Mouse (Mus musculus): Measurements from ENCODE around the gene Ctsa.
"Not testable (repeated sequence)": the region's sequence is repeated elsewhere in the genome, so short reads cannot be mapped to it uniquely, and the experiment has no call there.

The Ctsa gene

DNA sequence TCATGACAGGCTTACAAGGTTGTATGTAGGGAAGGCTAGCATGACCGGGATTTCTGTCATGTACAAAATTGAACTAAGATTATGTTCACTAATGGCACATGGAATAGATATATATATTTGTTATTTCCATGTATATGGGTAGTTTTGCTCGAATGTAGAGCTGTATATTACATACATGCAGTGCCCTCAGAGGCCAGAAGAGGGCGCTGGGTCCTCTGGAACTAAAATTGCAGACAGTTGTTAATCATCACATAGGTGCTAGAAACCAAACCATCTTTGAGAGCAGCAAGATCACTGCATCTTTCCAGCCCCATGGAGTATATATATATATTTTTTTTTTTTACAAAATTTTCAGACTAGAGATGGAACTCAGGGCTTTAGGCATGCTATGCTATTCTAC lies 13.1 kb downstream of the Ctsa start:
- DNase-seq (ENCODE audit: inconsistent age in 2 of 2, low spot score in 1 of 2) = no peak

- DNase-seq (ENCODE audit: inconsistent age in 2 of 2, low spot score in 1 of 2) = no peak
Measured at GRCm38 (mm10) chr2:164850061-164850460, 17.4 kb downstream of the Ctsa start.

DNA sequence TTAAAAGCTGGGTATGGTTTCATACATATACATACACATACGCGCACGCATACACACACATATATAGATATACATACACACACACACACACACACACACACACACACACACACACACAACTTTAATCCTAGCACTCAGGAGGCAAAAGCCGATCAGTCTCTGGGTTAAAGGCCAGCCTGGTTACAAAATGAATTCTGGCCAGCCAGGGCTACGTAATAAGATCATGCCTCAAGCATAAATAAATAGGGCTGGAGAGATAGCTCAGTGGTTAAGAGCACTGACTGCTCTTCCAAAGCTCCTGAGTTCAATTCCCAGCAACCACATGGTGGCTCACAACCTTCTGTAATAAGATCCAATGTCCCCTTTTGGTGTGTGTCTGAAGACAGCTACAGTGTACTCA lies 22.9 kb downstream of the Ctsa start:
- DNase-seq (ENCODE audit: inconsistent age in 2 of 2, low spot score in 1 of 2) = not testable (repeated sequence)

DNA sequence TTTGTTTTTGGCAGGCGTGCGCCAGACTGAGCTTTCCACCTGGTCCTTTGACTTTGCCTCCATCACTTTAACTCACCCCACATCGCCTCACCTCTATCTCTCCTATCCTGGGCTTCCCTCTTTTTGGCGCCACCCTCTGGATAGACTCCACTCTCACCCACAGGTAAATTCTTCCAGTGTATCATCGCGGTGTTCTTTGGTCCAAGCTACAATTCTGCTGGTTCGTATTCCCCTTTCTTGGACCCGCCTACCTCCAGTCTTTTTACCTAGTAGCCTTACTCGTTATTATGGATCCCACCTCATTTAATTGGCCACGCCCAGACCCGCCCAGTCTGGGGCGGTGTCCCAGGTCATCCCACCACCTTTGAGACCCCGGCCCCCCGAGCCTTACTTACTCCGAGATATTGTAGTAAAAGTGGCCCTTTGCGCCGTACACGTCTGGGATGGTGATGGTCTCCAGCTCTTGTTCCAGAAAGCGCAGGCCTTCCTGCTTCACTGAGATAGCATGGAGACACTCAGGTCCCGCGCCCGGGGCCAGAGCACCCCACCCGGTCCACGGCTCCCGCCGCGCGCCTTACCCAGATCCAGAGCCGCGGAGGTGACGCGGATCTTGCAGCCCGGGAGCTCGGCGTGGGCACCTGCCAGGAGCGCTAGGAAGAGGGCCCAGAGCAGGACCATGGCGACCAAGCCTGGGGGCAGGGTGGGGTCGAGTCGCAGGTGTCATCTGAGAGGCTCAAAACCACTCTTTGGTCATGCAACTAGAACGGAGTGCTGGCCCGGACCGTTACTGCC lies 23.8 kb downstream of the Ctsa start:
- no peak for DNase-seq (ENCODE audit: inconsistent age in 2 of 2, low spot score in 1 of 2)

DNA sequence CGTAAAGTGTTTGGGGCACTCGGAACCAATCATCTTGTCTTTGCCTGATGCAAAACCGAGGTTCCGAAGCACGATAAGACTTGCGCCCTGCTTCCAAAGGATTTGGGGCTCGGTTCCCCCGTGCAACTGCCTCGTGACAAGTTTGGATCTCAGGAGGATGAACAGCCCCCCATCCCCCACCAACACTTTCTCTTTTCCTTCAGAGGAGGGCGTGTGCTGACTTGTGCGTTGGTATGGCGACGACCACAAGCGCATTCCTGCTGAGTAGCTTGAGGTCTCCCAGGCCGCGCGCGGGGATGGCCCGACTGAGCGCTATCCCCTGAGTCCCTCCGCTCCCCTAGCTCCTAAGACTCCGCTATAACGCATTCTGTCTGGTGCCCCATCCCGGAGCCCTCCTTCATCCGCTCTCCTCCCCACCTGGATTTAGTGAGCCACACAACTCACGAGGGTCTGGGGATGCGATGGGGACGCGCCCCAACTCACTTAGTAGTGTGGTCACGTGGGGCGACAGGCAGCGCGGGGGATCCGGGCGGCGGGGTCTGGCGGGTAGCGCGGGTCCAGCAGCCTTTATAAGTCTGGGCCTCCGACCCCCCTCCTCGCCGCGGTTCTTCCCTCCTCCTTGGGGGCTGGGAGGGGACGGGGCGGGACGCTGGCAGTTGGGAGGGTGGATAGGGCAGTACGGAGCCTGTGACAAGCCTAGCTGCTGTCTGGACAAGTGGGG lies 24.6 kb downstream of the Ctsa start, which contains the start of gene Pltp:
Gene Pltp, minus strand, starts transcription at position 611 of the 721 bp plus-strand sequence.
- DNase-seq (ENCODE audit: inconsistent age in 2 of 2, low spot score in 1 of 2) = peak; percentile 42 to 74

DNA sequence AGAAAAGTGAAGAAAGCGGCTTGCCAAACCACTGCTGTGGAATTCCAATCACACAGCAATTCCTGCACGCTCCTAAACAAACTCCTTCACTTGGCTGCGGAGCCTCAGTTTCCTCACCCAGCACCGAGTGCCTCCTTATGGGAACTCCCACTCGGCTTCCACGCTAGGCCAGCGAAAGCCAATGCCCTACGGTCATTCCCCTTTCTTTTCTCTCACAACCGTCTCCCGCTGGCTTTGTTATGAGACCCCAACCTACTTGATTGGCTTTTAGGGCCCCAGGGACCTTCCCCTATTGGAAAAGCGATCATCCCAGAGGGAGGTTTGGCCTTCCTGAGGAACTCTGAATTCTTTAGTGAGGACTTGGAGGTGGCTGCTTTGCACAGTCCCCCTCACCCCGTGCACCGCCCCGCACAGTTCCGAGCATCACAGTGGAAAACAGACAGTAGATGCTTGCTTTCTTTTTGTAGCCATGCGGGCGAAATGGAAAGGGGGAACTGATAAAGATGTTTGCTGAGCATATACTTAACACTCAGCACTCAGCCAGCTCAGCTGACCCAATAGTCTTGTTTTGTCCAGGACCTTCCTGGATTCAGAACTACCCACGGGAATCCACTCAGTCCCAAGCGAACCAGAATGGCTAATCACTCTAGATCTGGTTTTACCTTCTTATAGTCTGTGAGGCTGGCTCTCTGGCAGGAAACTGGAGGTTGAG lies 25.3 kb downstream of the Ctsa start:
- no peak for DNase-seq (ENCODE audit: inconsistent age in 2 of 2, low spot score in 1 of 2)

GRCm38 (mm10) chr2:164859155-164859554 lies 26.5 kb downstream of the Ctsa start:
- no peak for DNase-seq (ENCODE audit: inconsistent age in 2 of 2, low spot score in 1 of 2)

GRCm38 (mm10) chr2:164859640-164860432 lies 27.2 kb downstream of the Ctsa start:
- DNase-seq (ENCODE audit: inconsistent age in 2 of 2, low spot score in 1 of 2) = no peak

GRCm38 (mm10) chr2:164861094-164861493 lies 28.4 kb downstream of the Ctsa start:
- DNase-seq (ENCODE audit: inconsistent age in 2 of 2, low spot score in 1 of 2) = no peak

DNA sequence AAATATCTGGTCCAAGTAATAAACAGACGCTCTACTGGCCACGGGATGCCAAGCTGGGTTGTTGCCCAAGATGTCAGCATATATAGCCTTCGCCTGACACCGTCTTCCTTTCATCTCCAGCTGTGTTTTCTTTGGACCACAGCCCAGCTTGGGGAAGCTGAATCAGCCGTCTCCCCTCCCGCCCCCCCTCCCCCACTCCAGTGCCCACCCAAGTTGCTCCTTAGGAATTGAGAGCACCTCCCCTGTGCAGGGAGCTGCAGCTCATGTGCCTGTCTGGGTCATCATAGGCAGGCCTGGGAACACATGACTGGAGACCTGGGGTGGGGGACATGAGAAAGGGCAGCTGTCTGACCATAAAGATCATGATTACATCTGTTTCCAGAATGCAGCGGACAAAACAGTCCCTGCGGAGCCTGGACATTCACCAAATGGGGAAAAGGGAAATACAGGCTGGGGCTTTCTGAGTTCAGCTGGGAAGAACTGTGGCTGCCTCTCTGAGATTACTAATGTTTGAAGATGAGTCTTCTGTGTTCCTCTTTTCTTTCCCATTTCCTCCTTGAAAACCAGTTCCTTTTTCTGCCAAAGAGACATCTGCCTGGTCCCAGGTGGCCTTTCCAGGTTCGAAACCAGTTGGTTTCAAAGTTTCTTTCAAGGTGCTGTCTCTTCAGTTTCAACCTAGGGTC lies 29.6 kb downstream of the Ctsa start:
- peak; percentile 58 to 84 for DNase-seq (ENCODE audit: inconsistent age in 2 of 2, low spot score in 1 of 2)

DNA sequence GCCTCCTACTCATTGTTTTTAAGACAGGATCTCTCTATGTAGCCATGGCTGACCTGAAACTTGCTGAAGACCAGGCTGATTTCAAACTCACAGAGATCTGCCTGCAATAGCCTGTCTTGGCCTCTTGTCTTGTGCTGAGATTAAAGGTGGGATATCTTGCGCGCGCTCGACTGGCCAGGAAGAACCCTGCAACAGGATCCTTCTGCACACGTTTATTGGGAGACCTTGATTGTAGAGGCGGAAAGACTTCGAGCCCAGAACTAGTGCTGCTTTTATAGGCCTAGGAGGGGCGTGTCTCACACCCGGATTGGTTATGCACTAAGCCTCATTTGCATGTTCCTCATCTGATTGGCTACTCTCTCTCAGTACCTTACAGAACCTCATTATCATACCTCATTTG lies 30.7 kb downstream of the Ctsa start:
- DNase-seq (ENCODE audit: inconsistent age in 2 of 2, low spot score in 1 of 2) = not testable (repeated sequence)

- no peak for DNase-seq (ENCODE audit: inconsistent age in 2 of 2, low spot score in 1 of 2)
Measured at GRCm38 (mm10) chr2:164864593-164864992, 31.9 kb downstream of the Ctsa start.

- DNase-seq (ENCODE audit: inconsistent age in 2 of 2, low spot score in 1 of 2) = peak; percentile 77 to 91
Measured at GRCm38 (mm10) chr2:164866741-164867551, 34.3 kb downstream of the Ctsa start.

- DNase-seq (ENCODE audit: inconsistent age in 2 of 2, low spot score in 1 of 2) = no peak
Measured at GRCm38 (mm10) chr2:164867566-164867965, 34.9 kb downstream of the Ctsa start.

GRCm38 (mm10) chr2:164868491-164868890 lies 35.8 kb downstream of the Ctsa start:
- DNase-seq (ENCODE audit: inconsistent age in 2 of 2, low spot score in 1 of 2) = peak in 1 of 2 experiments; percentile 31

DNA sequence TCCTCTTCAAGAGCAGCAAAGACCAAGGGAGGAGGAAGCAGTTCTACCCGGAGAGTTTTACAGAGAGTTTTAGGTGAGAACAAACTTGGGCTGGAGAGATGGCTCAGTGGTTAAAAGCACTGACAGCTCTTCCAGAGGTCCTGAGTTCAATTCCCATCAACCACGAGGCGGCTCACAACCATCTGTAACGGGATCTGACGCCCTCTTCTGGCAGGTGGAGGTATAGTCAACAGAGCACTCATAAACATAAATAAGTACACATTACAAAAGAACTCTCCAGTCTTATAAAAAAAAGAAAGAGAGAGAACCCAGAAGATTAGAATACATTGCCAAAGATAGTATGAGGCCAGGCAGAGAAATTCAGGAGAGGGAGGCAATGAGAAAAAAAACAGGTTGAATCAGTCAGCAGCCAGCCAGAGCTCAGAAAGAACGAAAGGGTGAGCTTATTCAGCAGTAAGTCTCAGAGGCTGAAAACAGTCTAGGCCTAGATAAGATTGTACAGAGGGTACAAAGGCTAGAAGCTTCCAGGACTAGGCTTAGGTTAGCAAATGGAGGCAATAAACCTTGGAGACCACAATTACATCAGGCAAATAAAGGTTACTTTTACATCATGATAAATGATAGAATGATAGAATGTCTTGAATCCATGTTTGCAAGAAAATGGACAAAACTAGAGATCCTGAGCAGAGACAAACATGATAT lies 39.1 kb downstream of the Ctsa start:
- DNase-seq (ENCODE audit: inconsistent age in 2 of 2, low spot score in 1 of 2) = no peak

- DNase-seq (ENCODE audit: inconsistent age in 2 of 2, low spot score in 1 of 2) = no peak
Measured at GRCm38 (mm10) chr2:164873621-164874020, 40.9 kb downstream of the Ctsa start.

- peak in 1 of 2 experiments; percentile 66 for DNase-seq (ENCODE audit: inconsistent age in 2 of 2, low spot score in 1 of 2)
Measured at GRCm38 (mm10) chr2:164874239-164874769, 41.6 kb downstream of the Ctsa start.
